Mouse (Mus musculus) midbrain, embryonic 16.5 days (tissue): Measurements from ENCODE around the gene Tnfrsf14. TPM values are rescaled to one million over a fixed set of nuclear protein-coding genes. Genes with fewer than 3 reads are reported as not detected.

Experiments
- ATAC-seq: fragments of 200-750 bp; cut with Nextera tagmentation; 2 replicates; pipeline ENCODE4 v1.8.0; 2017; ENCODE audit warnings: moderate TSS enrichment
- H3K27ac ChIP-seq: fragments of 300-500 bp; sonication (generic); 2 replicates; pipeline ENCODE4 v1.5.1; 2014; ENCODE audit warnings: mild to moderate bottlenecking, low read length, mixed read lengths
- H3K27me3 ChIP-seq: fragments of 300-500 bp; sonication (generic); 2 replicates; pipeline ENCODE4 v1.6.1; 2014; ENCODE audit warnings: low read depth, low read length, mixed read lengths; ENCODE audit not compliant: control insufficient read depth, insufficient read depth
- H3K36me3 ChIP-seq: fragments of 300-500 bp; sonication (generic); 2 replicates; pipeline ENCODE4 v1.6.1; 2014; ENCODE audit warnings: mild to moderate bottlenecking, low read length, moderate library complexity, mixed read lengths; ENCODE audit not compliant: control insufficient read depth, insufficient read depth
- H3K4me1 ChIP-seq: fragments of 300-500 bp; sonication (generic); 2 replicates; pipeline ENCODE4 v1.6.1; 2014; ENCODE audit warnings: mild to moderate bottlenecking, low read length, mixed read lengths; ENCODE audit not compliant: control insufficient read depth, insufficient read depth
- H3K4me2 ChIP-seq: fragments of 300-500 bp; sonication (generic); 2 replicates; pipeline ENCODE4 v1.6.1; 2014; ENCODE audit warnings: mild to moderate bottlenecking, low read length, mixed read lengths
- H3K4me3 ChIP-seq: fragments of 300-500 bp; sonication (generic); 2 replicates; pipeline ENCODE4 v1.5.1; 2014; ENCODE audit warnings: low read depth, mild to moderate bottlenecking, low read length, moderate library complexity, mixed read lengths
- H3K9ac ChIP-seq: fragments of 300-500 bp; sonication (generic); 2 replicates; pipeline ENCODE4 v1.6.1; 2014; ENCODE audit warnings: low read depth, low read length, mixed read lengths
- H3K9me3 ChIP-seq: fragments of 300-500 bp; sonication (generic); replicated peaks from 2 replicates; pipeline ENCODE4 v1.6.1; 2014; ENCODE audit warnings: mild to moderate bottlenecking, low read length, mixed read lengths; ENCODE audit not compliant: control insufficient read depth, poor library complexity, severe bottlenecking
- WGBS: fragments of 180-500 bp; shearing (Covaris S2); extraction: QIAGEN DNeasy Blood & Tissue Kit; methylation state at CpG from one replicate; pipeline ENCODE4 v1.1.7; 2014; 5-methylcytosine and 5-hydroxymethylcytosine counted together
- polyA plus RNA-seq: library from polyadenylated mRNA; unstranded; fragments of >200 nt; fragmentation: Nextera tagmentation; extraction: Ambion mirVana; gene quantifications from 2 replicates; pipeline ENCODE4 v1.2.1, GENCODE M21; 2015

Gene Tnfrsf14
- polyA plus RNA-seq, 1 experiment from 2014 or later: not detected

- Histone ChIP-seq H3K27me3 (peaks cover 4% of the 10 kb centered on the region; the same call in 1 of the 2 replicates), H3K4me2 (peak overlapping the region; percentile 90), H3K4me3 (peak overlapping the region; percentile 80), H3K27ac (peak overlapping the region; percentile 92), H3K9me3 (no peaks in the 10 kb centered on the region), H3K9ac (peak overlapping the region; percentile 90), H3K36me3 (no peaks in the 10 kb centered on the region), H3K4me1 (peaks cover 62% of the 10 kb centered on the region)
- no peak for ATAC-seq
- 30% methylated on average over 7 of the region's 7 CpGs for WGBS
Observed at GRCm38 (mm10) chr4:154962683-154963082, 34.3 kb upstream of the Tnfrsf14 start.

- Histone ChIP-seq H3K9ac (peak overlapping the region; percentile 90), H3K36me3 (no peaks in the 10 kb centered on the region), H3K4me3 (peak overlapping the region; percentile 80), H3K27ac (peak overlapping the region; percentile 92), H3K4me1 (peaks cover 68% of the 10 kb centered on the region), H3K27me3 (peaks cover 4% of the 10 kb centered on the region; the same call in 1 of the 2 replicates), H3K4me2 (peak overlapping the region; percentile 90), H3K9me3 (no peaks in the 10 kb centered on the region)
- 4% methylated on average over 13 of the region's 13 CpGs for WGBS
- ATAC-seq: no peak
Observed at GRCm38 (mm10) chr4:154961911-154962310, 33.5 kb upstream of the Tnfrsf14 start.

GRCm38 (mm10) chr4:154961226-154961738 is 32.9 kb upstream of the Tnfrsf14 start:
- Histone ChIP-seq H3K9me3 (no peaks in the 10 kb centered on the region), H3K4me3 (peak overlapping the region; percentile 80), H3K27ac (peak overlapping the region; percentile 92), H3K36me3 (no peaks in the 10 kb centered on the region), H3K4me1 (peaks cover 64% of the 10 kb centered on the region), H3K9ac (peak overlapping the region; percentile 90), H3K4me2 (peak overlapping the region; percentile 90), H3K27me3 (peaks cover 4% of the 10 kb centered on the region; the same call in 1 of the 2 replicates)
- no peak for ATAC-seq
- under 1% methylated on average over 47 of the region's 47 CpGs for WGBS

GRCm38 (mm10) chr4:154960690-154961225 is 32.4 kb upstream of the Tnfrsf14 start, which contains the start of gene Hes5:
Hes5 (plus strand) TSS chr4:154960923.
- Histone ChIP-seq H3K9ac (peak within 1 kb of the TSS; percentile 90), H3K27me3 (peaks cover 4% of the 10 kb centered on the region; the same call in 1 of the 2 replicates), H3K4me3 (peak within 1 kb of the TSS; percentile 80), H3K36me3 (no peaks in the 10 kb centered on the region), H3K4me2 (peak within 1 kb of the TSS; percentile 90), H3K9me3 (no peaks in the 10 kb centered on the region), H3K4me1 (peaks cover 60% of the 10 kb centered on the region), H3K27ac (peak within 1 kb of the TSS; percentile 92)
- WGBS: under 1% methylated on average over 56 of the region's 65 CpGs
- ATAC-seq: peak; percentile 46

- ATAC-seq: peak; percentile 0; the same call in 1 of the 2 replicates
- Histone ChIP-seq H3K27me3 (peaks cover 4% of the 10 kb centered on the region; the same call in 1 of the 2 replicates), H3K36me3 (no peaks in the 10 kb centered on the region)
Observed at GRCm38 (mm10) chr4:154960021-154960689, 31.8 kb upstream of the Tnfrsf14 start.

GRCm38 (mm10) chr4:154958621-154959020 is 30.3 kb upstream of the Tnfrsf14 start:
- Histone ChIP-seq H3K9me3 (no peaks in the 10 kb centered on the region), H3K36me3 (no peaks in the 10 kb centered on the region), H3K4me2 (peak overlapping the region; percentile 26; the same call in 1 of the 2 replicates), H3K9ac (no peak overlapping the region), H3K27me3 (peaks cover 7% of the 10 kb centered on the region; the same call in 1 of the 2 replicates), H3K4me1 (peaks cover 50% of the 10 kb centered on the region), H3K27ac (no peak overlapping the region), H3K4me3 (no peak overlapping the region)
- ATAC-seq: no peak
- WGBS: 10% methylated on average over 8 of the region's 8 CpGs

More at GRCm38 (mm10) chr4:154960021-154960689, 31.8 kb upstream of the Tnfrsf14 start:
- H3K9ac ChIP-seq: peak overlapping the region; percentile 90
- no peaks in the 10 kb centered on the region for H3K9me3 ChIP-seq
- 7% methylated on average over 20 of the region's 20 CpGs for WGBS
- H3K4me1 ChIP-seq: peaks cover 54% of the 10 kb centered on the region
- H3K4me3 ChIP-seq: peak overlapping the region; percentile 80
- peak overlapping the region; percentile 92 for H3K27ac ChIP-seq
- peak overlapping the region; percentile 90 for H3K4me2 ChIP-seq

GRCm38 (mm10) chr4:154958171-154958570 is 29.8 kb upstream of the Tnfrsf14 start:
- Histone ChIP-seq H3K27ac (no peak overlapping the region), H3K4me2 (peak overlapping the region; percentile 26), H3K9me3 (no peaks in the 10 kb centered on the region), H3K36me3 (no peaks in the 10 kb centered on the region), H3K27me3 (peaks cover 7% of the 10 kb centered on the region; the same call in 1 of the 2 replicates), H3K9ac (no peak overlapping the region), H3K4me1 (peaks cover 46% of the 10 kb centered on the region), H3K4me3 (no peak overlapping the region)
- ATAC-seq: peak; percentile 12; the same call in 1 of the 2 replicates
- 1% methylated on average over 15 of the region's 15 CpGs for WGBS

GRCm38 (mm10) chr4:154957289-154957993 is 29.1 kb upstream of the Tnfrsf14 start:
- Histone ChIP-seq H3K27ac (no peak overlapping the region), H3K4me1 (peaks cover 40% of the 10 kb centered on the region), H3K27me3 (peaks cover 7% of the 10 kb centered on the region; the same call in 1 of the 2 replicates), H3K4me2 (no peak overlapping the region), H3K9me3 (no peaks in the 10 kb centered on the region), H3K36me3 (no peaks in the 10 kb centered on the region), H3K9ac (no peak overlapping the region), H3K4me3 (no peak overlapping the region)
- WGBS: 25% methylated on average over 13 of the region's 13 CpGs
- ATAC-seq: no peak
